Mouse (Mus musculus): ENCODE data around the gene Gm14214. TPM values are rescaled to one million over a fixed set of nuclear protein-coding genes. Genes with fewer than 3 reads are reported as not detected.

Gm14214 gene
- total and polyA plus RNA-seq, 3 experiments = 0.17 TPM; not detected in 2

DNA sequence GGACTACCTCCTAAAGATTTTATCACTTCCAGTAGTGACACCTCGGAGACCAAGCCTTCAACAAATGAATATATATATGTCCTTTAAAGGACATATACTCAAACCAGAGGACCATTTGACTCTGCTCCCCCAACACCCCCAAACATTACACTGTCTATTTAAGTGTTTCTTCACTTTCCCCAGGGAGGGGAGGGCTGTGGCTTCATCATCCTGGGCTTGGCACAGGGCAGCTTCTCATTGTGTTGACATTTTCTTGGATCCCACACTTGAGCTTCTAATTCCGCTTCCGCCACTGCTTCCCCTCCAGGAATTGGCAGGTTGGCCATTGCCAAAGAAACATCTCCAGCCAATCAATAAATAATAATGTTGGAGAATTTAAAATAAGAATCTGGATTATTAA, 39.0 kb downstream of the Gm14214 start:
- Histone ChIP-seq H3K4me1 (ENCODE audit: control insufficient read depth in 1 of 2, insufficient read depth in 2 of 2, low read length in 2 of 2) (peaks cover 0 to 4% of the 10 kb centered on the region in 2 experiments; a peak in 1 of 4 replicates), H3K79me2 (ENCODE audit: control insufficient read depth, insufficient read depth, low read length, poor library complexity) (no peaks in the 10 kb centered on the region), H3K27ac (ENCODE audit: control insufficient read depth, low read depth, low read length) (no peak overlapping the region), H3K36me3 (ENCODE audit: control insufficient read depth in 1 of 2, insufficient read depth in 2 of 2, low read length in 2 of 2) (no peaks in the 10 kb centered on the region; a peak in 1 of 4 replicates), H3K27me3 (ENCODE audit: control insufficient read depth in 1 of 2, insufficient read depth in 2 of 2, low read length in 2 of 2) (peaks cover 1 to 5% of the 10 kb centered on the region in 2 experiments; a peak in 3 of 4 replicates), H3K9ac (ENCODE audit: control insufficient read depth, low read depth, low read length, poor library complexity, severe bottlenecking) (no peak overlapping the region), H3K9me3 (replicated peaks; ENCODE audit: insufficient read depth, low read length) (no peaks in the 10 kb centered on the region), H3K4me3 (ENCODE audit: control insufficient read depth in 1 of 2, insufficient read depth in 1 of 2, low read depth in 2 of 2, low read length in 2 of 2) (no peak overlapping the region)
- no peak for DNase-seq (ENCODE audit: low read depth, low spot score)
- TF ChIP-seq TCF12 (IDR thresholded peaks at IDR 0.05; ENCODE audit: low read depth, low read length) (no peak), MYB (IDR thresholded peaks at IDR 0.05; ENCODE audit: low read depth, low read length) (no peak), UBTF (IDR thresholded peaks at IDR 0.05; ENCODE audit: borderline replicate concordance, insufficient read depth, low read depth, low read length) (no peak), USF1 (IDR thresholded peaks at IDR 0.05; ENCODE audit: low read depth, low read length) (no peak), CHD2 (IDR thresholded peaks at IDR 0.05; ENCODE audit: low read length) (no peak), POLR2AphosphoS2 (IDR thresholded peaks at IDR 0.05; ENCODE audit: low read length) (no peak), MAZ (IDR thresholded peaks at IDR 0.05; ENCODE audit: low read depth, low read length) (no peak), CHD1 (IDR thresholded peaks at IDR 0.05; ENCODE audit: low read depth, low read length) (no peak), CTCF (IDR thresholded peaks at IDR 0.05 in 2 of 3, conservative IDR thresholded peaks at IDR 0.05 in 1 of 3; ENCODE audit: control insufficient read depth in 1 of 3, insufficient read depth in 1 of 3, low read depth in 2 of 3, low read length in 3 of 3, poor library complexity in 1 of 3, severe bottlenecking in 1 of 3) (no peak), SIN3A (IDR thresholded peaks at IDR 0.05; ENCODE audit: low read length) (no peak), ZKSCAN1 (IDR thresholded peaks at IDR 0.05; ENCODE audit: low read depth, low read length) (no peak), RAD21 (IDR thresholded peaks at IDR 0.05; ENCODE audit: low read depth, low read length) (no peak), JUND (IDR thresholded peaks at IDR 0.05; ENCODE audit: low read depth, low read length) (no peak), NELFE (IDR thresholded peaks at IDR 0.05; ENCODE audit: low read depth, low read length) (no peak), NRF1 (IDR thresholded peaks at IDR 0.05; ENCODE audit: insufficient read depth, low read depth, low read length, poor library complexity, severe bottlenecking) (no peak), SMC3 (IDR thresholded peaks at IDR 0.05; ENCODE audit: low read depth, low read length) (no peak)

- Histone ChIP-seq H3K9me3 (replicated peaks; ENCODE audit: insufficient read depth, low read length) (no peaks in the 10 kb centered on the region), H3K36me3 (ENCODE audit: control insufficient read depth in 1 of 2, insufficient read depth in 2 of 2, low read length in 2 of 2) (no peaks in the 10 kb centered on the region; a peak in 1 of 4 replicates), H3K79me2 (ENCODE audit: control insufficient read depth, insufficient read depth, low read length, poor library complexity) (no peaks in the 10 kb centered on the region), H3K9ac (ENCODE audit: control insufficient read depth, low read depth, low read length, poor library complexity, severe bottlenecking) (no peak overlapping the region), H3K4me3 (ENCODE audit: control insufficient read depth in 1 of 2, insufficient read depth in 1 of 2, low read depth in 2 of 2, low read length in 2 of 2) (no peak overlapping the region), H3K4me1 (ENCODE audit: control insufficient read depth in 1 of 2, insufficient read depth in 2 of 2, low read length in 2 of 2) (peaks cover 0 to 4% of the 10 kb centered on the region in 2 experiments; a peak in 1 of 4 replicates), H3K27ac (ENCODE audit: control insufficient read depth, low read depth, low read length) (no peak overlapping the region), H3K27me3 (ENCODE audit: control insufficient read depth in 1 of 2, insufficient read depth in 2 of 2, low read length in 2 of 2) (peaks cover 1 to 5% of the 10 kb centered on the region in 2 experiments; a peak in 3 of 4 replicates)
- TF ChIP-seq TBP (IDR thresholded peaks at IDR 0.05; ENCODE audit: low read depth, low read length) (no peak), GABPA (IDR thresholded peaks at IDR 0.05; ENCODE audit: low read depth, low read length) (no peak), ZKSCAN1 (IDR thresholded peaks at IDR 0.05; ENCODE audit: low read depth, low read length) (no peak), POLR2AphosphoS2 (IDR thresholded peaks at IDR 0.05; ENCODE audit: low read length) (no peak), GATA1 (IDR thresholded peaks at IDR 0.05; ENCODE audit: low read depth, low read length) (no peak), POLR2A (IDR thresholded peaks at IDR 0.05; ENCODE audit: control insufficient read depth in 1 of 2, insufficient read depth in 1 of 2, low read depth in 1 of 2, low read length in 2 of 2, poor library complexity in 1 of 2) (no peak), POLR2AphosphoS5 (IDR thresholded peaks at IDR 0.05; ENCODE audit: borderline replicate concordance, low read depth, low read length) (no peak)
- no peak for DNase-seq (ENCODE audit: low read depth, low spot score)
These were observed 40.1 kb downstream of the Gm14214 start for GRCm38 (mm10) chr2:154729737-154730136.
